Mouse (Mus musculus) layer of hippocampus, postnatal 25 days (tissue): Measurements from ENCODE around the gene Scn3a. TPM values are rescaled to one million over a fixed set of nuclear protein-coding genes. Genes with fewer than 3 reads are reported as not detected.
A peak's percentile ranks its signal among the peaks of the same experiment; 100 is the strongest.
"Not testable (repeated sequence)": the region's sequence is repeated elsewhere in the genome, so short reads cannot be mapped to it uniquely, and the experiment has no call there.

Experiments used
- DNase-seq, 2 experiments: peaks; one replicate each; pipeline ENCODE4 v3.0.0; 2022; ENCODE audit warnings: mixed read lengths in 2 of 2, low spot score in 1 of 2; ENCODE audit errors: extremely low spot score in 1 of 2
- total RNA-seq, 2 experiments: library from RNA; stranded (reverse); gene quantifications; 2 replicates each; pipeline ENCODE4 v1.2.3; 2021

Scn3a gene
- total RNA-seq, 2 experiments from 2014 or later = 37.7 to 40.2 TPM

DNA sequence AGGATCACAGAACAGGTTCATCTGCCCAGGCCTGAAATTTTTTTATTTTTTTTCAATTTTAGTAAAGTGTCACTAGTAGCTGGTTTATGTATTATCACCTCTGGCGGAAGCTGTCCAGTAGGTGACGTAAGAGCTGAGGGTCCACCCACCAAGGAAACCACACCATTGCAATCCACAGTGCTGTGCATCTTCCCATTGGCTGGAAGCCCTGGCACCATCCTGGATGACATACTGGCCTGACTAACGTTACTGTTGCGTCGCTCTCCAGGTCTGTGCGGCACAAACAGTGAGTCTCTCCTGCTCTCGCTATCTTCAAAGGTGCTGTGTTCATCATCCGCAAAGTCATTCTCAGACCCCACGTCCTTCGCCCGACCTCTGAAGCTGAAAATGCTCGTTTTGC, 59.2 kb downstream of the Scn3a start:
- DNase-seq = no peak

DNA sequence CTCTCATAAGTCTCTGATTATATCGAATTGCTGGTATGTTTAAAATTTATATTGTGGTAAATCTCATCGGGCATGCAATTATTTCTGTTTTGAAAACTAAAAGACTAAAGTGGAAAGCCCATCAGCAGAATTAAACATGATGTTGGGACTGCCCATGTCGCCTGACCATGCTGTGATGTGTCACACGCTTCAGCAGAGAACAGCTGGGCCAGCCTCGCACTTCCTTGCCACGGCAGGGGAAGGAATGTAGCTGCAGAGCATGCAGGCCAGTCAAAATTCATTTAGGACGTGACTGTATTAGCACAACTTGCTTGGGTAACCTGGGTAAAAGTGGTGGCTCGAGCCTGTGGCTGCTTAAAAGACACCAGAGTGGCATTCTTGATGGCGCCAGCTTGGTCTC, 77.0 kb downstream of the Scn3a start:
- DNase-seq = no peak

DNA sequence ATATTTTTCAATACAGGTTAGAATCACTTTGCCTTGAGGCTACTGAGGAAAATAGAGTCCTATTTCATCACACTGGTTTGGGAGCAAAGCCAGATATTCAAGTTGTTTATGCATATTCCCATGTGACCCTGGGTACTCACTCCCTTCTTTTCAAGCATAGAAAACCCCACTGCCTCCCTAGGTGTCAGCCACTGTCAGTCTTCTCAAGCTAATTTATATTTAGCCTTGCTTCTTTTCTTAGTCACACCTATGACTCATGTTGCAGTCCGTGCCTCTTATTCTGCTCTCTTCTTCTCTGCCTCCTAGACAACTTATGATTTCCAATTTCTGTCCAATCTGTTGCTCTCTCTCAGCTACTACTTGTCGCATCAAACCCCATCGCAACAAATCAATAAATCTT, 84.0 kb downstream of the Scn3a start:
- DNase-seq = no peak

DNA sequence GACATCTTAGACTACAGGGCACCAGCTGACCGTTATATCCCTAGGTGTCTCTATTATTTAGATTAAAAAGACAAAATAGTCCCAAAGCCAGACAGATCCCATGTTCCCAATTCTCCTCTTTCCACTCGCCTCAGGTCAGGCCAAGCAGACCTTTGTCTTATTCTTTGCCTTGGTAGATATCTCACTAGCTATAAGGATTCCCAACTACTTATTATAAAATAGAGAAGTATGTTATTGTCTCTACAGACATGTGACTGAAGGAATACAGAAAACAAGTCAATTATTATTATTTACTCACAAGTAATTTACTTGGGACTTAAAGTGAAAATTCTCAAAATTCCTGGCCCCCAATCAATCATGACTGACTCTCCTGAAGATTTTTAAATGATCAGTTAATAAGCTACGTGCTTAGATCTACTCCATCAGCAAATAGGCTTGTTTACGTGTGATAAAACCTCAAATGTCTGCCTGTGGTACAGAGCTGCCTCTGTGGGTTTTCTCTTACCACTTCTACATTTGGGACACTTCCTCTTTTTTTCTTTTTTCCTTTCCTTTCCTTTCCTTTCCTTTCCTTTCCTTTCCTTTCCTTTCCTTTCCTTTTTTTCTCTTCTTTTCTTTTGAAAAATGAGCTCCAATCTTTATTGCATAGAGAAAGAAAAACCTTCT, 86.3 kb downstream of the Scn3a start:
- no peak for DNase-seq

DNA sequence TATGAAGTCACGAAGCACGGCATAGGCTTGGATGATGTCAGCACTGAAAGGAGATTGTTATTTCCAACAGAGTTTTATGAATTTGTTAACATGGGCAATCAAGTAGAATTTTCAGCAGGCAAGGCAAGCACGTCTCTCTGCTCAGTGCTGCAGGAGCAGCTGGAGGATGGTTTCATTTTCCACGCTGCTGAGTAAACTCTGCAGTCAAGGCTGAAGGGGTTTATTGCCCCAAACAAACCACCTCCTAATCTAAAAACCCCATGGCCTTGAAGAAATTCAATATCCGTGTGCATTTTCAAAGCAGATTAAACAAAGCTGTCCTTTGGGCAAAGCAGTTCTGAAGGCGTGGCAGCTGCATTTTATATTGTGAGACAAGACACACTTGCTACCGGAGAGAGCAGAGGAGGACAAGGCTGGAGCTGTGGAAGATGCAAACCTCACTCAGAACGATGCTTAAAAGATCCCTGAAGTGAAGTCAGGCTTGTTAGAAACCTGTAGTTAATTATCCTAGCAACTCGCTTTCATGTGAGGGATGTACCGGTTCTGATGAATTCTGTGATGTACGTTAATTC, 96.0 kb downstream of the Scn3a start:
- DNase-seq = no peak

DNA sequence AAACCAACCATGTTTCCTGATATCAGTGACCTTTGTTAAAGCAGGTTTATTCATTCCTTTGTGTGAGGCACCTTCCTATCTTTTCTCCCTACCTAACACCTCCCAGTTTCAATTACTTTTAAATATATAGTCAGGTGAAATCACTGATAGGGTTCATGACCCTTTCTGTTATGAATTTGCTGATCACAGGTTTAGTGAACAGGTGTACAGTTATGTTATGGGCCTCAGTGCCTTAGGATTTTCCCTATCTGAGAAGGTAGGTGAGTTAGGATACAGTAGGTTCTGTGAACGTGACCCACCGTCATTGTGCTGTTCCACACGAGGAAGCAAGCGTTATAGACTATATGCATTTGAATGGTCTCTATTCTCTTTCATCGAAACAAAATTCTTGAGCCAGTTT, 101.7 kb downstream of the Scn3a start:
- DNase-seq = no peak

DNA sequence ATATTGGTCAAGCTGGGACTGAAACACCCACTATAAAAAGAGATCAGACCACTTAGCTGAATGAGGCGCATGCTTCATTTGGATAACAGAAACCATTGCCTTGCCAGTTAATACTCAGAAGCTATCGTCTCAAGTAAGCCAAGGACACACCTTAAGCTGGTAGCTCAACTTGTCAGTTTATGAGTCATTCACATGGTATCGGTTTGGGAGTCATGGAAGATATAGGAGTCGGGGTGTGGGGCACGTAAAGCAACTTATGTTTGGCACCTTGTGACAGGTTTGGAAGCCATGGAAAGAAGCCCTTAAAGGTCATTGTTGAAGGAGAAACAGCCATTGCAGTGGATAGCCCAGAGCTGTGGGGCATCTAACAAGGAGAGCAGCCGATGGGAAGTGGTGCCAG, 113.7 kb downstream of the Scn3a start:
- DNase-seq = no peak

DNA sequence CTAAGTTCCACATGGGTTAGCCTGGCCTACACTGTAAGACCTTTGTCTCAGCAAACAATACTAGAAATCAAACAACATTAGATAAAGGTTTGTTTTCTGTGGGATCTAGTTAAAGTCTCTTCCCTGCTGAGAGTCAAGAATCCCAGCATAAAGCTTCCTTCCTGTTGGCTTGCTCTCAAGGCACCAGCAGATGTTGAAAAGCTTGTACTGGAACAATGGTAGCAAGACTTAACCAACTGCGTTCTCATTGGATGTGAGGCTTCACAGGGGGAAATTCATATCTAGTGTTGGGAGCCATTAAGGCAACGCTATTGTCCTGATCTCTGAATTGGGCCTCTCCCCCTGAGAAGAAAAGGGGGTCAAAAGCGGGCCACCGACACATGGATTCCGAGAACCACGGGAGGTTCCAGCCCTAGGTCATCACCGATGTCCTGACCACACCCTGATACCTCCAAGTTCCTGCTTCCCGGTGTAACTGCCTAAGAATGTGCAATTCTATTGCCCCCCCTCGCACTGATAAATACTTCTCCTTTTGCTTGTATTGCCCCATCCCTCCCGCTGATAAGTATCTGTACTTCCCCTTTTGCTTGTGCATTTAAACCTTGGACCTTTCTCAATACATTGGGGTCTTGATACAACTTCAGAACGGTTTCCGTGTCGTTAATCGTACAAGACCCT, 115.9 kb downstream of the Scn3a start:
- DNase-seq = not testable (repeated sequence)

DNA sequence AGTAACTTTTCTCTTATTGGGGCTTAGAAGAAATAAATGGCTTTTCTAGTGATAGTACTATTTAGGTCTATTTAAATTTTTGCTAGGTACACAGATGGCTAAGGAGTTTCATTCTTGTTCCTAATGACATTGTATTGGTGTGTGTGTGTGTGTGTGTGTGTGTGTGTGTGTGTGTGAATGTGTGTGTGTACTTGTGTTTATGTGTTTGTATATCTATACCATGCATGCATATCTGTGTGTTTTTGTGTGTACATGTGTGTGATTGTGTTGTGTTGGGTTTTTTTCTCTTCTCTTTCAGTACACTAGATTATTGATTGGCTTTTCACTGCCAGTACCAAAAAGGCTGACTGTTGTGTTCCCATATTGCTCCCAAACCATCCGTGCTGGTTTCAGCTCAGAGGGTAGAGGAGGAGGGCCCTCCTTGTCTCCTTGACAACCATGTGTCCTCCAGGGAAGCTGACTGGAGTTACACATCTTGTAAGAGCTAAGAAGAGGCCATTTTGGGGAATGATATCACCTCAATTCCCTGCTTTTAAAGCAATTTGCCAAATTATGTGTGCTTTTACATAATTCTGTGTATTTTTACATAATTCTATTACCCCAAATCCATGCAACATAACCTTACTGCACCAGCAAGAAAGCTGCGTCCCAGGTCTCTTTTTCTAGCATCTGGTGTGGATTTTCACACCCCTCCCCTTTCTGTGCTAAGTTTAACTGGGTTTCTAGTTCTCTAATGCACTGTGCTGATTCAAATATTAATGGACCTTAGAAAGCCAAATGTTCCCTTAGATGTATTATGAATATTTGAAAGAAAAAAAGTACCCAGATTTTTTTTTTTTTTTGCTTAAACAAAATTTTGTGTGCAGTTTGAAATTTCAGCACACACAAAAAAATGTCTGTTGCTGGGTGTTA, 116.7 kb downstream of the Scn3a start:
- no peak for DNase-seq

DNA sequence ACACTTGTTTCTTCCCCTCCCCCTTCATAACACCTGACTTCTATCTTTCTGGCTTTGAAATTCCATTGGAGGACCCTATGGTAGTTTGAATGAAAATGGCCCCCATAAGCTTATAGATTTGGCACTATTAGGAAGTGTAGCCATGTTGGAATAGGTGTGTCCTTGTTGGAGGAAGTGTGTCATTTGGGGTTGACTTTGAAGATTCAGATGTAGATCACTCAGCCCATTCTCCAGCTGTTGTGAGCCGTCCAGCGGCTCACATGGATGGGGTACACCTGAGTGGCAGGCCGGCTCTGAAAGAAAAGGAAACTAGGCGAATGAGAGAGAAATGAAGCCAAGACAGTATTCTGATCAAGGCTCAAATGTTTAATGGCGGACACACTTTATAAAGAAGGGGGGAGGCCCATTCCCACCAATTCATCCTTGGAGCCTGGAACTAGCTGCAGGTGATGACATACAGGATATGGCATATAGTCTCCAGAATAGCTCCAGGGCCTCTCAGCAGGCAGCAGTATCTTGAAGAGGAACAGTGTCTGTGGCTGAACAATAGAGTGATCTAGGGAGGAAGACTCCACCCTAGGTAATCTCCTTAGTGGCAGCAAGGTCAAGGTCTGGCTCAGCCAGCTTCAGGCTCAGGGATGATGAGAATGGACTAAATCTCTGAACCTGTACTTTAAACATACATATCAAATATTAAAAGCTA, 118.2 kb downstream of the Scn3a start:
- DNase-seq = no peak

DNA sequence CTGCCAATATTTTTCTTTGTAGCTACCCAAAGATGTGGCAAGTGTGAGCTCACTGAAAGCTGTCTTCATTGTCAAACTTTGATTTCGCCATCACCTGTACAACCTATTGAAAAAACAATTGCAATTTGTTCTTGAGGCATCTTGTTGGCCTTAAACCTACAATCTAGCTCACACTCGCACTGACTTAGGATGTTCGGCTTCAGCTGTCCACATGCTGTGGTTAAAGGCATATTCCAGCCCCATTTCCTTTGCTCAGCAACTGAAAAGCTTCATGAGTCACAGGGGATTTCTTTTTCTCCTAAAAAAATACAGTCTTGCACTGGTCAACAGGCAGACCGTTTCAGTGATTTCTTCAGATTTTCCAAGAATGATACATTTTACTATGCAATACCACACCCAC, 124.3 kb downstream of the Scn3a start:
- DNase-seq = no peak

DNA sequence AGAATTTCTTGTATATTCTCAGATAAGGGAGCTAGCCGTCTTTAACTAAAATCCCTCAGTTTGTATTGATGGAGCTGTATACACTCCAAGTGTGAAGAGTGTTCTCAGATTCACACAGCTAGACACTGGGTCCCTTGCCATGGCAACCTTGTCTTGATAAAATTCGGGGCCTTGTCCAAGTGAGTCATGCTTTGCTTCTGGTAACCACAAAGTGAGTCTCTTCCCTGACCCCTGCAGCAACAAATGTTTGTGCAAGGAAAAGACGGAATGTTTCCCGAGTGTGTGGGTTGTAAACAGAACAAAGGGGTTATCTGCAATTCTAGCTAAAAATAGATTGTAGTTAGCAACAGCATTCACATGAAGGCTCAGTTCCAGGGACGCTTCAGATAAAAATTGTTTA, 125.9 kb downstream of the Scn3a start:
- DNase-seq = peak in 1 of 2 experiments; percentile 40

DNA sequence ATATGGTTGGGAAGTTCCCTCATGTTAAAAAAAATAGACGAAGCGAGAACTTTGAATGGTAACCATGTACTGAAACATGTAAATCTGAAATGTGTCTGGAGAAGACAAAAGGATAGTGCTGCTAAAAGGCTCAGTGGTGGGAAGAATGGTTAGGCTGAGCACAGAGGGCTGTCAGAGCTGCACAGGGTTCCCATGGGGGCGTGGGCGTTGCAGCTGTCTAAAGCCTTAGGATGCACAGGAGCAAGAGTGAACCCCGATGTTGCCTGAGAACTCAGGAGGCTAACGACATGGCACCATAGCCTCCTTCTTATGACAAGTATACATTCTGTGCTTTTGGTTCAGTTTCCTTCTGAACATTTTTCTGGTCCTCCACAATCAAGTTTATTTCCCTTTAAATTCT, 126.3 kb downstream of the Scn3a start:
- DNase-seq = no peak

DNA sequence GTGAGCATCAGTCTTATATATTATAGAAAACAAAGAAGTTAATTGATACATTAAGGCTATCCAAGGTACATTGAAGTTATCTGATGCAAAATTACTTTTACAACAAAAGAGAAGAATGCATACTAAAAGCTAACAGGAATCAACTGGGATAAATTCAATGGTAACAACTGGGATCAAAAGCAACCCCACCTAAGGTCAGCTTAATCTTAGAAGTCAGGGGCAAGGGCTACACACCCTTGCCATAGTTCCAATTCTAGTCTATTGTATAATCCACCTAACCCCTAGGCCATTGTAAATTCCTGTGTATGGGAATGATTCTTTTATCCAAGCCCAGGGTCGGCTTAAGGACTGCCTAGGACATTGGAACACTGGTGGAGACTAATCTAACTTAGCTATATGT, 130.5 kb downstream of the Scn3a start:
- no peak for DNase-seq

DNA sequence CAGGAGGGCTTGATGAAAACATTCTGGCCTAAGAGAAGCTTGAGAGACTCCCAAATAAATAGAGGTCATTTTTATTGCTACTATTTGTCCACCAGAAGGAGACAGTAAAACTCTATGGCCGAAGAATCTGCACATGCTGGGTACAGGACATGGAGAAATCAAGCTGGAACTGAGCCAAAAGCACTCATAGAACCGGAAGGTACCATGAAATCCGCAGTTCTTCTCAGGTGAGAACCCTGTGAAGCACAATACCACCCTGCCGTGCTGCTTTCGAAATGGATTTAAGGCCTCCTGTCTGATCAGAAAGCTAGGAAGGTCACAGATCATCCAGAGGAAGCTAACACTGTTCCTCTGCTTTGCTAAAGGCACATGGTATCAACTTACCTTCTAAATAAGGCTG, 143.9 kb downstream of the Scn3a start:
- DNase-seq = no peak

DNA sequence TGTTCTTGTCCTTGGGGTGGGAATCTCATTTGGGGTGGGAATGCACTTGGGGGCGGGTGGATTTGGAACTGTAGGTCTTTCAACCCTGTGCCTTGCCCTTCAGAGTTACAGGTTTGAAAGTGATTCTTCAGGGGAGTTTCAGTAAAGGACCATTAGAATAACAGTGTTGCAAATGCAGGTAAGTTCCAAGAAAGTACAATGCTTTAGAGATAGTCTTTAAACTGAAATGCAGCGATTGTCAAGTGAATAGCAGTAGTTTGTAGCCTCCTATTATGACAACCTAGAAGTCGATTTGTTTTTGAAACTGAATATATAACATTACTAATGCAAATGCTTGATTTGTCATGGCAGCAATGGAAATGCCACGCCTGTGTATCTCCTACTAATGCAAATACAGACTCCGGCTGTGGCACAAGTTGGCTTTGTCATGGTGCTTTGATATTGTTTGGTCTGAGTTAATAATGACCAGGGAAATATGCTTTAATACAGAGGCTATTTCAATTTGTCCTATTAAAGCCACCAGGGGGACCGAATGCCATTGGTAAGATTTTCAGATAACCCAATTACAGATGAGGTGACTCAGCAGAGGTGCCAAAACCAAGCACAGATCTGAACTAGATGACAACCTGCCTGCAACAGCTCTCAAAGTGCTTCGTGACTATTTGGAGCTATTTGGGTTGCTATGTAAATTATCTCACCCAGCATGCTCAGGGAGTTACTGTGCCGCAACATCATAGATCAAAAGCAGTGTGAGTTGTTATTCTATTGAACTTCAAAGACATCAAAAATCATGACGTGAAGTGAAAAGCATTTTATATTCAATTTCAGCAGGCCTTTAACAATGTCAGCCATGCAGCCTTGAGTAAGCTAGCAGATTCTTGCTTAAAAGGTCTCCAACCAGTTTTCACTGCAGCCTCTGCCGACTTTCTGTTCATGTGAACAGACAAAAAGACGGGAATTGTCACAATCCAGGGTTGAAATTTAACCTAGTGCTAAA, 145.9 kb downstream of the Scn3a start:
- DNase-seq = no peak

DNA sequence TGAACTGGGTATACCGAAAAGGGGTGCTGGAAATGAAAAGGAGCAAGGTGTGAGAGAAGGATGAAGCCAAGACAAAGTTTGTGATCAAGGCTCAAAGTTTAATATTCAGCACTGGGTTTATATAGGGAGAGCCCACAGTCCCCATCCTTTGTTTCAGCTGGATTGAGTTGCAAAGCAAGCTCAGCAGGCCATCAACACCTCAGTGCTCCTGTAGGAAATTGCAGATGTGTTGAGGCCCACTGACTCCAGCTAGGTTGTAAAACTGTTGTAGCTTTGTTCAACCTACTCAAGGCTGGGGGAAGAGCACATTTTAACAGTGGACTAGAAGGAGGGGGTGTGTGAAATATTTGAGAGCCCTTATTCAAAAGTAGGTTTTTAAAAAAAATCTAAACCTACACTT, 148.8 kb downstream of the Scn3a start:
- no peak for DNase-seq

DNA sequence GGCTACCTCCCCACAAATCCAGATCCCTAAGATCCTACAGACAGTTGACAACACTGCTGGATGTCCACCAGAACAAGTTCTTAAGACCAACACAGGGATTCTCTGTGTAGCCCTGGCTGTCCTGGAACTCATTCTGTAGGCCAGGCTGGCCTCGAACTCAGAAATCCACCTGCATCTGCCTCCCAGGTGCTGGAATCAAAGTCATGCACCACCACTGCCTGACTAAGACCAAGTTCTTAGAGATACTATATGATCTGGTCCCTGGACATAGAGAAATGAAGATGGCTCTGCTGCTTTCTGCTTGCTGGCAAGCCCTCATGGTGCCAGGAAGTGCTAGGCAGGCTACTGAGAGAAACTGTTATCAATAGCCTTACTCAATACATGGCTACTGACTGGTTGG, 150.9 kb downstream of the Scn3a start:
- no peak for DNase-seq

DNA sequence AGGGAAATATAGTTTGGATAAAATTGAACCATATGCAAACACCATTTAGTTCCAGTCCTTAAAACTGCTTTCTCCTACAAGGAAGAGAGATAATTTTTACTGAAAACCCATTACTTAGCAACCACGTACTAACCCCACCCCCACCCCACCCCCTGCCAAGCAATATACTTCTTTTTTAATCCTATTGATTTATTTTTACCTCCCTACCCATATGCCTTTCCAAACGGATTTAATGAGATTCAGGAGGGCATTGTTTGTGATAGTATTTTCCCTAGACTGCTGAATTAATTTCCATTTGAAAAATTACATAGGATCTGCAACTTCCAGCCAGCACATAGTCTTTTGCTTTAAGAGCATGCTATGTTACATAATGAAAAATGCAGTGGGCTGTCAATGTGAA, 152.1 kb downstream of the Scn3a start:
- no peak for DNase-seq
